Mouse (Mus musculus): ENCODE measurements around the gene Htra2. TPM values are rescaled to one million over a fixed set of nuclear protein-coding genes. Genes with fewer than 3 reads are reported as not detected.

Htra2 gene
- 45.1 TPM for polyA plus RNA-seq (2017; shearing (Covaris generic))

DNA sequence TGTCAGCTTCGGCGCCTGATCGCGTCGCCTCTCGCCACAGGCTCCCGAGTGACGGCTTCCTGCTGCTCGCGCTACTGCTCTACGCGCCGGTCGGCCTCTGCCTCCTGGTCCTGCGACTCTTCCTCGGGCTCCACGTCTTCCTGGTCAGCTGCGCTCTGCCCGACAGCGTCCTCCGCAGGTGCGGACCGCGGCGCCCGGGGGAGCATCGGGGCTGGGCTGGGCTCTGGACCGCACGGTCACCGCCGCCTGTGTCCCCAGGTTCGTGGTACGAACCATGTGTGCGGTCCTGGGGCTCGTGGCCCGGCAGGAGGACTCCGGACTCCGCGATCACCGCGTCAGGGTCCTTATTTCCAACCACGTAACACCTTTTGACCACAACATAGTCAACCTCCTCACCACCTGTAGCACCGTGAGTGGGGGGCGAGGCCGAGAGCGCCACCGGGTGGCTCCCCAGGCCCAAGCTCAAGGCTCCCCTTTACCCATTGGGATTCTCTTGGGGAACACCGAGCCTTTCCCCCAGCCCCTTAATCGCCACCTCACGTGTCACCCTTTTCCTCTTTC, at the start of gene Htra2:
Gene Htra2 (minus strand): TSS at position 403 of the 561 bp plus-strand sequence.

DNA sequence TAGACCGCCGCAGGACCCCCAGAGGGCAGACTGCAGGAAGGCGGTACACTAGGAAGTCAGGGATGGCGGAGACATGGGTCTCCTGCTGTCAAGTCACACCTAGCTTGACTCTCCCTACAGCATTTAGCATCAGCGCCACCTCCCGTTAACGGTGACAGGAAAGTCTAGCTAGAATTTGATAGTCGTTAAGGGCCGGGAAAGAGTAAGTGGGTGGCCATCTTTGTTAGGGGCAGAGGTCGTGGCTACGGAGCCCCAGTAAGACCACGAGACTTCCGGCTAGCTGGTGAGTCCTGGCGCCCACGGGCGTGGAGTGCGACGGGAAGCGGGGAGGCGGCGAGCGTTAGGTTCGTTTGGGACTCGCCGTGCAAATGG, 46.2 kb upstream of the Htra2 start, which contains the start of the genes Ccdc142 and Gm42688:
Gene Ccdc142 (plus strand): TSS at position 286 of the 372 bp plus-strand sequence.
Gene Gm42688 (plus strand): TSS at position 302 of the 372 bp plus-strand sequence.

DNA sequence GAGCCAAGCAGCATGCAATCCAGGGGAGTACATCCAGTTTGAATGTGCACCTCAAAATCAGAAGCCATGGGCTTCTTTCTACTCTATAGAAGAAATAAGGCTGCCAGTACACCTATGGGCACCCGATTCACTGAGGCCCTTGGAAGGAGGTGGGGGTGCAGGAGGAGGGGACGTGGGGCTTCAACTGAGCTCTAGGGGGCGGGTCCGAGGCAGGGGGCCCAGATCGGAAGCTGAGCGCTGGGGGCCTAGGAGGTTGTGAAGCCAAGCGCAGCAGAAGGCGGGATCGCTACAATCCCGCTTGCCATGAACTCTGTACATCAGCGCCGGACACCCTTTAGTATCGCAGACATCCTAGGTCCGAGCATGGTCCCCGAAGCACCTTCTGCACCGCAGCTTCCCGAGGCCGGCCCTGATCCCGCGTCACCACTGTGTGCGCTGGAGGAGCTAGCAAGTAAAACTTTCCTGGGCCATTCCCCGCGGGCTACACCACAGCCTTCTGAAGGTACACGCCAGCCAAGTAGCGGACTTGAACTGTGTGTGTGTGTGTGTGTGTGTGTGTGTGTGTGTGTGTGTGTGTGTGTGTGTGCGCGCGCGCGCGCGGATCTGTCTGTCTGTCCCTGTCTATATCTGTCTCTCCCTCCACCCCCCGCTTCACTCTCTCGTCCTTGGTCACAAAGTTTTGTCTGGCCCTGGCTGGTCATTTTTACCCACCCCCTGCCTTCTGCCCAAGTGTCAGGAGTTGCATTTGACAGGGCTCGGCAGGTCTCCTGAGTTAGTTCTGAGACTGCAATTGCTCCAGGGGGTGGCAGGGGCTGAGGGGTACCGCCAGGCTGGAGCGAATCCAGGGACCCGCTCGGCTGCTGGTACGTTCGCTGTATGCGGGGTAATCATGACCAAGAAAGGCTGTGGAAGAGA, 31.3 kb upstream of the Htra2 start, which contains the start of gene Lbx2:
Gene Lbx2 (plus strand): TSS at position 247 of the 915 bp plus-strand sequence.

DNA sequence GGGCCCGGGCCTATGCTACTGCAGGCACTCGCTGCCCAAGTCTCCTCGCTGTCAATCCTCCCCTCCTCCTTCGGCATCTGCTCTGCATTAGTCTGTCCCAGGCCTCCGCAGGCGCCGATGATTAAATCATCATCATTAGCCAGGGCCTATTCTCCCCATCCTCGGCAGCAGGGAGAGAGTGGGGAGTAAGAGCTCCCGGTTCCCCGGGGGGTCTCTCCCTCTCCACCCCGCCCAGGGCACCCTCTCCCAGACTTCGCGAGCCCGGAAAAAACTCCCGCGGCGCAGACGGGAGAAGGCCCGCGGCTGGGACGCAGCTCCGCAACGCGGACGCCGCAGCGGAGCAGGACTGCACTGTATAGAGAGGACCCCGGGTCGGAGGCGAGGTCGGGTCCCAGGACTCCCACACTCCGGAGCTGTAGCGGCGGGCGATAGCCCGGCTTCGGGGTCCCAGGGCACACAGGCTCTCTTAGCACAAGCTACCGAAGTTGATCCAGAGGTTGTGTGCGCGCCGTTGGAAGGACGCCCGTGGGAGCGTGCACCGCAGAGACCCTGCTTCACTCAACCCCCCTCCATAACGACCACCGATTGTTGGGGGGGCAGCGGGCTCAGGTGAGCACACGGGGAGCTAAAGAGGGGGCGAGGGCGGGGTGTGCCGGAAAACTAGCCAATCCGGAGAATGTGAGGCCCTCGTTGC, 22.7 kb upstream of the Htra2 start, which contains the start of gene Pcgf1:
Gene Pcgf1 (plus strand): TSS at position 240 of the 694 bp plus-strand sequence.

DNA sequence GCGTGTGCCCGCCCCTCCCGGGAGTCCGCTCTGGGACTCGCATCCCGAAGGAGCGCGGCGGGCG, 15.0 kb upstream of the Htra2 start, which contains the start of gene Tlx2:
Gene Tlx2 (minus strand): TSS at position 47 of the 64 bp plus-strand sequence.

DNA sequence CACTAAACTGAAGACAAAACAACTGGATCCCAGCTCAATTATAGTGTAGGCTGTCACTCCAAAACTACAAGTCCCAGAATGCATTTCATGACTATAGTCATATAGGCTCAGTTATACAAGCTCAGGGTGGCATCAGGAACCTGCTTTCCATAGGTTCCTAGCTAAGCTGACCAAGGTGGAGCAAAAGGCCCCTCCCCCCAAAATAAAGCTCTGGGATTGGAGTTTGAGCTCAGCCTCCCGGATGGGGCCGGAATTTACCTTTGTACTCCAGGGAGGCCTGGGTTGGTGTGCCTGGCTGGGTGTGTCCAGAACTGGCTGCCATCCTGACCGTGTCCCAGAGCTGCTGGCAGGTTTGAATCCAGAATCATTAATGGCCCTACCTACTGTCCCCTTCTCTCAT, 2.7 kb upstream of the Htra2 start, which contains the start of gene Dqx1:
Gene Dqx1 (plus strand): TSS at position 55 of the 400 bp plus-strand sequence.

DNA sequence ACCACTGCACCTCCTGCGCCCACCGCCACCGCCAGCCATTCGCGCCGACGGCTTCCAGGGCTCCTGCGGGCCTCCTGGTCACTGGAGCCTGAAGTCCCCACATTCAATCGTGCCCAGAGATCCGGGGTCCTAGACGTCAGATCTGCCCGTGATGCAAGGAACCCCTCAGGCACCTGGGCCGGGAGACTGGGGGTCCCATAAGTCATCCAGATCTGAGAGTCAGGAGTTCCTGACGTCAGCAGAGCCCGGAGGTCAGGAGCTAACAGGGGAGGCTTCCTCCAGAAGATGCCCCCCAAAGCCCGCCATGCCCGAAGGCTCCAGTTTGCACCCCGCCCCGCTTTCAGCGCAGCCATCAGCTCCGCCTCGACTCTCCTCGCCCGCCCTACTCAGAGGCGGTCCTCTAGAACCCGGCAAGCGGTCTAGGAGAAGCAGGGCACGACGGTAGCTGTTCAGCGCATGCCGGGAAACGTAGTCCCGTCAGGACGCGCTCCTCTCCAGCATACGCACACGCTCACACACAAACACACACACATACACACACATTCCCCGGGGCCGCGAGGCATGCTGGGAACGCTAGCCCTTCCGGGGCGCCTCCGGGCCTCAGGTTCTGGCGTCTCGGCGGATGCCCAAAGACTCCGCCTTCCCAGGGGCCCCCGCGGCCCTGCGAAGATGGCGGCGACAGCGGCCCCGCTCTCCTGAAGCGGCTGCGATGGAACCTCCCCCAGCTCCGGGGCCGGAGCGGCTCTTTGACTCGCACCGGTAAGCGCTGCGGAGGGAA, 810 bp downstream of the Htra2 start, which contains the start of gene Aup1:
Gene Aup1 (plus strand): TSS at position 448 of the 778 bp plus-strand sequence.

DNA sequence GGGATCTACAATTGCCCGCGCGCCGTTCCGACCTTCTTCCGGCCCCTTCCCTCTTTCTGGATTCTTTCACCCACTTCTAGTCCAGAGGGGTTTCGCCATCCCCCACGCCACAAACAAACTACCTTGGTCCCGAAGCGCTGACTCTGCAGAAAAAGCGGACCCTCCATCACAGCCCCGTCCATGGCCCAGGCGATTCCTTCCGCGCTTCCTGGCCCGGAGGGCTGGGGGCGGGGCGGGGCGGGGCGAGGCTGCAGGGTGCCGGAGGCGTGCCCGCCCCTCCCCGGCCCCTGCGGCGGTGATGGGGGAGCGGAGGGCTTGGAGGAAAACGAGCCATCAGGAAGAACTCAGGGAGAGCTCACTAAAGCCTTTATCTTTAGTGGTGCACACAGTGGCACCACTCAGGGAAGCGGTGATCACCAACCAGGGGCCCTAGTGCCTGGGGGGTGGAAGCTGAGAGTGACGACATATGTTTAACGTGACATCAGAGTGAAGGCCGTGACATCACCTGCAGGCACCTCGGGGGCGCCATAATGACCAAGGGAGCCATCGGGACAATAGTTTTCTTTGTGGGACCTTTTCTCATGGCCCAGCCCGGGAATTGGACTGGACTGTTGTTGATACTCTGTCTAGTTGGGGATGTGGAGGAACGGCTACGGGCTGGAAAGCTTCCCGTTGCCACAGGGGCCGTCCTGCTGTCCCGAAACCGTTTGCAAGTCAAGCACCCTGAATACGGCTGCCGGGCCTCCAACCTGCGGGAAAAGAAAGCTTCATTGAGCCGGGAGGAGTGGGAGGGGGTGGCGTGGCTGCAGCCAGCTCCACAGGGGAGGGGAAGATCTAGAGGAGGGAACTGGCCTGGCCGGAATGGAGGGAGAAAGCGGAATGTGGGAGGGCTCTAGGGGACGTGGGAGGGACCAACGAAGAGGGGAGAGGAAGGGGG, 21.6 kb downstream of the Htra2 start, which contains the start of the genes Dok1 and Loxl3:
Gene Dok1 (minus strand): TSS at position 223 of the 937 bp plus-strand sequence.
Gene Loxl3 (plus strand): TSS at position 925 of the 937 bp plus-strand sequence.

Other genes starting within 250 kb of the Htra2 start
- 15.4 TPM for gene Sema4f, start 115.5 kb downstream of the Htra2 start, polyA plus RNA-seq (2017; shearing (Covaris generic))
- not detected for gene M1ap, start 108.4 kb downstream of the Htra2 start, polyA plus RNA-seq (2017; shearing (Covaris generic))
- gene Dok1, start 21.8 kb downstream of the Htra2 start, polyA plus RNA-seq (2017; shearing (Covaris generic)) = 13.8 TPM
- gene Loxl3, start 21.1 kb downstream of the Htra2 start, polyA plus RNA-seq (2017; shearing (Covaris generic)) = not detected
- 486 TPM for gene Aup1, start 752 bp downstream of the Htra2 start, polyA plus RNA-seq (2017; shearing (Covaris generic))
- gene Dqx1, start 2.6 kb upstream of the Htra2 start, polyA plus RNA-seq (2017; shearing (Covaris generic)) = 3.1 TPM
- not detected for gene Tlx2, start 15.0 kb upstream of the Htra2 start, polyA plus RNA-seq (2017; shearing (Covaris generic))
- gene Pcgf1, start 22.6 kb upstream of the Htra2 start, polyA plus RNA-seq (2017; shearing (Covaris generic)) = 24.7 TPM
- gene Lbx2, start 31.1 kb upstream of the Htra2 start, polyA plus RNA-seq (2017; shearing (Covaris generic)) = not detected
- gene Ccdc142, start 46.3 kb upstream of the Htra2 start, polyA plus RNA-seq (2017; shearing (Covaris generic)) = 3.0 TPM
- gene Gm42688, start 46.3 kb upstream of the Htra2 start, polyA plus RNA-seq (2017; shearing (Covaris generic)) = 7.4 TPM
- 43.7 TPM for gene Mrpl53, start 53.8 kb upstream of the Htra2 start, polyA plus RNA-seq (2017; shearing (Covaris generic))
- gene Mogs, start 60.2 kb upstream of the Htra2 start, polyA plus RNA-seq (2017; shearing (Covaris generic)) = 65.1 TPM
- gene Wbp1, start 66.3 kb upstream of the Htra2 start, polyA plus RNA-seq (2017; shearing (Covaris generic)) = 37.0 TPM
- gene Ino80b, start 70.2 kb upstream of the Htra2 start, polyA plus RNA-seq (2017; shearing (Covaris generic)) = 40.0 TPM
- gene Rtkn, start 80.2 kb upstream of the Htra2 start, polyA plus RNA-seq (2017; shearing (Covaris generic)) = not detected
- not detected for gene Wdr54, start 101.1 kb upstream of the Htra2 start, polyA plus RNA-seq (2017; shearing (Covaris generic))
- not detected for gene 1700003E16Rik, start 101.1 kb upstream of the Htra2 start, polyA plus RNA-seq (2017; shearing (Covaris generic))
- gene Dctn1, start 110.6 kb upstream of the Htra2 start, polyA plus RNA-seq (2017; shearing (Covaris generic)) = 75.9 TPM
- not detected for gene Slc4a5, start 164.6 kb upstream of the Htra2 start, polyA plus RNA-seq (2017; shearing (Covaris generic))